Mouse (Mus musculus): ENCODE measurements around the gene Olfr220. TPM values are rescaled to one million over a fixed set of nuclear protein-coding genes. Genes with fewer than 3 reads are reported as not detected.

The Olfr220 gene
- polyA plus RNA-seq (2012; rRNA removed), result not detected in 2 replicates

GRCm38 (mm10) chr1:174441782-174442181, at the start of gene Olfr220:
Gene Olfr220, plus strand, starts transcription at chr1:174442082.

GRCm38 (mm10) chr1:174423764-174424163, 18.1 kb upstream of the Olfr220 start, which contains the start of gene Olfr414:
Gene Olfr414, plus strand, starts transcription at chr1:174424064.

Other genes starting within 250 kb of the Olfr220 start
- not detected in 2 replicates for gene Olfr419, start 190.0 kb upstream of the Olfr220 start, polyA plus RNA-seq (2012; rRNA removed)
- not detected in 2 replicates for gene Mptx1, start 111.6 kb upstream of the Olfr220 start, polyA plus RNA-seq (2012; rRNA removed)
- gene Olfr417, start 77.0 kb upstream of the Olfr220 start, polyA plus RNA-seq (2012; rRNA removed), result 0.01 TPM in 1 of 2 replicates, not detected in the other
- not detected in 2 replicates for gene Olfr248, start 51.0 kb upstream of the Olfr220 start, polyA plus RNA-seq (2012; rRNA removed)
- gene Olfr414, start 18.0 kb upstream of the Olfr220 start, polyA plus RNA-seq (2012; rRNA removed), result 0.03 and 0.05 TPM in 2 replicates
- 0.01 and 0.03 TPM in 2 replicates for gene Fmn2, start 59.7 kb downstream of the Olfr220 start, polyA plus RNA-seq (2012; rRNA removed)

All from liver, embryonic 14 days (tissue).